ENCODE assay signal across 9 mouse cellular contexts in genomic region chr12:76545786-76546370, GRCm38 (mm10). TPM values are rescaled to one million over a fixed set of nuclear protein-coding genes. Genes with fewer than 3 reads are reported as not detected.
A peak's percentile ranks its signal among the peaks of the same experiment; 100 is the strongest.
DNase-seq lines count a peak whose midpoint lies in the region; ATAC-seq lines count a peak whose summit lies in the region.
"Had no signal": no experiment of that assay in that cellular context is flagged by ENCODE, and none has a peak within 500 bp of the region (broad histone marks: within the 10 kb centered on the region; RNA-seq: fewer than 3 reads in every experiment).

No protein-coding gene starts in this region.

- H3K4me2 ChIP-seq in hindbrain, embryonic 12.5 days (replicated peaks): peak overlapping the region; percentile 46; the same call in 1 of the 2 replicates
- no peak overlapping the region for H3K4me2 ChIP-seq in hindbrain, embryonic 11.5 days (replicated peaks; ENCODE audit: low read depth, low read length)
- peak overlapping the region; percentile 52 for H3K4me2 ChIP-seq in intestine, embryonic 15.5 days (replicated peaks)
- peak overlapping the region; percentile 52 for H3K4me2 ChIP-seq in stomach, embryonic 16.5 days (ENCODE audit: low read depth, low read length)
- H3K4me2 ChIP-seq in forebrain, embryonic 11.5 days (ENCODE audit: low read depth, low read length, severe bottlenecking): no peak overlapping the region

- H3K36me3 ChIP-seq in hindbrain, embryonic 12.5 days: no peaks in the 10 kb centered on the region
- no peaks in the 10 kb centered on the region for H3K36me3 ChIP-seq in hindbrain, embryonic 11.5 days (ENCODE audit: control insufficient read depth, insufficient read depth, low read length)
- no peaks in the 10 kb centered on the region for H3K36me3 ChIP-seq in intestine, embryonic 15.5 days
- no peaks in the 10 kb centered on the region for H3K36me3 ChIP-seq in stomach, embryonic 16.5 days (ENCODE audit: control insufficient read depth, insufficient read depth, low read length)
- no peaks in the 10 kb centered on the region for H3K36me3 ChIP-seq in forebrain, embryonic 11.5 days (ENCODE audit: control insufficient read depth, insufficient read depth, low read length)

- H3K27ac ChIP-seq in hindbrain, embryonic 12.5 days: no peak overlapping the region
- no peak overlapping the region for H3K27ac ChIP-seq in hindbrain, embryonic 11.5 days (ENCODE audit: low read depth, low read length)
- H3K27ac ChIP-seq in intestine, embryonic 15.5 days: peak overlapping the region; percentile 88; the same call in 1 of the 2 replicates
- peak overlapping the region; percentile 96 for H3K27ac ChIP-seq in stomach, embryonic 16.5 days (ENCODE audit: low read length)
- no peak overlapping the region for H3K27ac ChIP-seq in forebrain, embryonic 11.5 days (ENCODE audit: low read depth, low read length)

- no peak for DNase-seq in hindbrain, embryonic 11.5 days (ENCODE audit: low spot score)
- peak; percentile 52 for DNase-seq in right cerebral cortex, adult 18-20 months
- DNase-seq in right cerebral cortex, postnatal 4 days: no peak
- no peak for DNase-seq in adrenal gland, postnatal 4 days (ENCODE audit: low spot score in 2 of 2)
- DNase-seq in forebrain, embryonic 11.5 days (ENCODE audit: low spot score): no peak

- H3K4me3 ChIP-seq in hindbrain, embryonic 12.5 days: no peak overlapping the region
- H3K4me3 ChIP-seq in hindbrain, embryonic 11.5 days (ENCODE audit: low read depth, low read length): no peak overlapping the region
- H3K4me3 ChIP-seq in intestine, embryonic 15.5 days (replicated peaks): peak overlapping the region; percentile 14; the same call in 1 of the 2 replicates
- peak overlapping the region; percentile 25 for H3K4me3 ChIP-seq in stomach, embryonic 16.5 days (replicated peaks; ENCODE audit: low read length)
- no peak overlapping the region for H3K4me3 ChIP-seq in forebrain, embryonic 11.5 days (ENCODE audit: low read depth, low read length)
- H3K4me3 ChIP-seq: erythroblast, embryonic 14.5 days had no signal

- ATAC-seq in hindbrain, embryonic 12.5 days (ENCODE audit: low FRiP score): no peak
- ATAC-seq in hindbrain, embryonic 11.5 days (ENCODE audit: low FRiP score): no peak
- ATAC-seq in intestine, embryonic 15.5 days: no peak
- ATAC-seq in stomach, embryonic 16.5 days (ENCODE audit: insufficient read depth, low FRiP score): no peak
- no peak for ATAC-seq in forebrain, embryonic 11.5 days (replicated peaks; ENCODE audit: low FRiP score)

- no peak overlapping the region for H3K9ac ChIP-seq in hindbrain, embryonic 12.5 days
- H3K9ac ChIP-seq in hindbrain, embryonic 11.5 days (ENCODE audit: low read depth, low read length): no peak overlapping the region
- H3K9ac ChIP-seq in intestine, embryonic 15.5 days: 0 out of 2 replicates have a peak overlapping the region, but pooled peaks have one; percentile 22
- H3K9ac ChIP-seq in stomach, embryonic 16.5 days (ENCODE audit: low read length): peak overlapping the region; percentile 13
- no peak overlapping the region for H3K9ac ChIP-seq in forebrain, embryonic 11.5 days (ENCODE audit: low read length)

- no peaks in the 10 kb centered on the region for H3K9me3 ChIP-seq in hindbrain, embryonic 12.5 days (replicated peaks)
- no peaks in the 10 kb centered on the region for H3K9me3 ChIP-seq in hindbrain, embryonic 11.5 days (ENCODE audit: control insufficient read depth, low read length)
- H3K9me3 ChIP-seq in intestine, embryonic 15.5 days: no peaks in the 10 kb centered on the region
- no peaks in the 10 kb centered on the region for H3K9me3 ChIP-seq in stomach, embryonic 16.5 days (replicated peaks; ENCODE audit: control insufficient read depth, low read length)
- H3K9me3 ChIP-seq in forebrain, embryonic 11.5 days (ENCODE audit: control insufficient read depth, low read length): no peaks in the 10 kb centered on the region

- 51% methylated on average over 15 of the region's 15 CpGs for WGBS in hindbrain, embryonic 12.5 days
- WGBS in hindbrain, embryonic 11.5 days: 53% methylated on average over 15 of the region's 15 CpGs
- WGBS in intestine, embryonic 15.5 days: 49% methylated on average over 15 of the region's 15 CpGs
- WGBS in stomach, embryonic 16.5 days: 48% methylated on average over 15 of the region's 15 CpGs
- WGBS in forebrain, embryonic 11.5 days: 52% methylated on average over 15 of the region's 15 CpGs

- H3K4me1 ChIP-seq in hindbrain, embryonic 12.5 days: peaks cover 28% of the 10 kb centered on the region
- H3K4me1 ChIP-seq in hindbrain, embryonic 11.5 days (replicated peaks; ENCODE audit: control insufficient read depth, insufficient read depth, low read length): 0 out of 2 replicates have a peak, but pooled peaks cover 3% of the 10 kb centered on the region
- peaks cover 58% of the 10 kb centered on the region for H3K4me1 ChIP-seq in intestine, embryonic 15.5 days (replicated peaks)
- peaks cover 65% of the 10 kb centered on the region for H3K4me1 ChIP-seq in stomach, embryonic 16.5 days (ENCODE audit: control insufficient read depth, insufficient read depth, low read length)
- peaks cover 15% of the 10 kb centered on the region for H3K4me1 ChIP-seq in forebrain, embryonic 11.5 days (replicated peaks; ENCODE audit: control insufficient read depth, insufficient read depth, low read length)

- peaks cover 34% of the 10 kb centered on the region for H3K27me3 ChIP-seq in hindbrain, embryonic 12.5 days
- peaks cover 5% of the 10 kb centered on the region for H3K27me3 ChIP-seq in hindbrain, embryonic 11.5 days (ENCODE audit: control insufficient read depth, insufficient read depth, low read length)
- no peaks in the 10 kb centered on the region for H3K27me3 ChIP-seq in intestine, embryonic 15.5 days (replicated peaks)
- H3K27me3 ChIP-seq in stomach, embryonic 16.5 days (ENCODE audit: control insufficient read depth, insufficient read depth, low read length): no peaks in the 10 kb centered on the region
- peaks cover 9% of the 10 kb centered on the region for H3K27me3 ChIP-seq in forebrain, embryonic 11.5 days (ENCODE audit: control insufficient read depth, insufficient read depth, low read length)

RNA-seq across cellular contexts. Expression of gene Plekhg3, which starts 15.2 kb away (rescaled TPM):
- 3.0 and 3.6 TPM in 2 replicates for polyA plus RNA-seq in hindbrain, embryonic 12.5 days (2016; fragmentation: Nextera tagmentation; extraction: Ambion mirVana)
- polyA plus RNA-seq in hindbrain, embryonic 11.5 days (2014; fragmentation: Nextera tagmentation; extraction: Ambion mirVana): 1.9 and 2.1 TPM in 2 replicates
- polyA plus RNA-seq in intestine, embryonic 15.5 days (2015; fragmentation: Nextera tagmentation; extraction: Ambion mirVana): 9.5 and 11.2 TPM in 2 replicates
- polyA plus RNA-seq in stomach, embryonic 16.5 days (2015; fragmentation: Nextera tagmentation; extraction: Ambion mirVana): 10.2 and 11.6 TPM in 2 replicates
- total RNA-seq in adrenal gland, postnatal 4 days (2021): 10 to 100 TPM; 21.0 to 29.2 TPM
- 1.0 and 1.3 TPM in 2 replicates for polyA plus RNA-seq in forebrain, embryonic 11.5 days (2014; fragmentation: Nextera tagmentation; extraction: Ambion mirVana)

Comparison
In these comparisons a context has a peak if more than half of its experiments do, and no peak if none do; other contexts are left out.
1. H3K4me2 ChIP-seq: peak in hindbrain, embryonic 12.5 days (single experiment), intestine, embryonic 15.5 days (single experiment) and stomach, embryonic 16.5 days (single experiment); none in hindbrain, embryonic 11.5 days (single experiment) and forebrain, embryonic 11.5 days (single experiment).
2. H3K27ac ChIP-seq: peak in intestine, embryonic 15.5 days (single experiment) and stomach, embryonic 16.5 days (single experiment); none in hindbrain, embryonic 12.5 days (single experiment), hindbrain, embryonic 11.5 days (single experiment) and forebrain, embryonic 11.5 days (single experiment).
3. H3K4me3 ChIP-seq: peak in intestine, embryonic 15.5 days (single experiment) and stomach, embryonic 16.5 days (single experiment); none in hindbrain, embryonic 12.5 days (single experiment), hindbrain, embryonic 11.5 days (single experiment) and forebrain, embryonic 11.5 days (single experiment).
4. H3K9ac ChIP-seq: peak in intestine, embryonic 15.5 days (single experiment) and stomach, embryonic 16.5 days (single experiment); none in hindbrain, embryonic 12.5 days (single experiment), hindbrain, embryonic 11.5 days (single experiment) and forebrain, embryonic 11.5 days (single experiment).